ENCODE assay signal across 17 mouse cellular contexts in genomic region chr19:18025877-18026276, GRCm38 (mm10).
"Had no signal": no experiment of that assay in that cellular context is flagged by ENCODE, and none has a peak within 500 bp of the region (broad histone marks: within the 10 kb centered on the region; RNA-seq: fewer than 3 reads in every experiment).

No protein-coding gene starts in this region.

- DNase-seq: forebrain, postnatal 0 days; gastrocnemius, adult 2 months; gastrocnemius, postnatal 10 days; gastrocnemius, postnatal 25 days; heart, adult 18-20 months; heart, postnatal 10 days; heart, postnatal 36 days; kidney, adult 11 months; kidney, adult 2 months; kidney, adult 9 months; kidney, postnatal 14 days; kidney, postnatal 36 days; layer of hippocampus, postnatal 36 days; left cerebral cortex, postnatal 4 days had no signal

- ATAC-seq: forebrain, postnatal 0 days; hindbrain, postnatal 0 days; intestine, embryonic 16.5 days; liver, embryonic 12.5 days had no signal
